12 mouse cellular contexts compared by ENCODE assay signal in genomic region chr3:103735776-103736600, GRCm38 (mm10). TPM values are rescaled to one million over a fixed set of nuclear protein-coding genes. Genes with fewer than 3 reads are reported as not detected.
DNase-seq lines count a peak whose midpoint lies in the region; ATAC-seq and TF ChIP-seq lines count a peak whose summit lies in the region.
"Had no signal": no experiment of that assay in that cellular context is flagged by ENCODE, and none has a peak within 500 bp of the region (broad histone marks: within the 10 kb centered on the region; RNA-seq: fewer than 3 reads in every experiment).

No protein-coding gene starts in this region.

- no peaks in the 10 kb centered on the region for H3K27me3 ChIP-seq in heart, embryonic 12.5 days (replicated peaks)
- no peaks in the 10 kb centered on the region for H3K27me3 ChIP-seq in testis, adult 2 months (ENCODE audit: control insufficient read depth, insufficient read depth, low read length)
- no peaks in the 10 kb centered on the region for H3K27me3 ChIP-seq in limb, embryonic 13.5 days

- peak overlapping the region; percentile 64 for H3K4me2 ChIP-seq in heart, embryonic 12.5 days
- peak overlapping the region; percentile 71 for H3K4me2 ChIP-seq in limb, embryonic 13.5 days (replicated peaks)

- ATAC-seq in heart, embryonic 12.5 days (ENCODE audit: insufficient number of reproducible peaks, low FRiP score) = no peak
- ATAC-seq in limb, embryonic 13.5 days (ENCODE audit: low FRiP score, low read depth) = no peak
- ATAC-seq in erythroblast, adult 5-6 weeks (replicated peaks; ENCODE audit: low FRiP score, poor library complexity, severe bottlenecking) = no peak
- ATAC-seq in granulocyte monocyte progenitor cell, adult 5-6 weeks (replicated peaks; ENCODE audit: poor library complexity, severe bottlenecking) = no peak

- H3K4me1 ChIP-seq in heart, embryonic 12.5 days (replicated peaks) = peaks cover 57% of the 10 kb centered on the region
- H3K4me1 ChIP-seq in testis, adult 2 months (ENCODE audit: control insufficient read depth, insufficient read depth, low read length) = peaks cover 5% of the 10 kb centered on the region
- H3K4me1 ChIP-seq in limb, embryonic 13.5 days = peaks cover 62% of the 10 kb centered on the region

- peaks cover 5% of the 10 kb centered on the region for H3K36me3 ChIP-seq in heart, embryonic 12.5 days
- H3K36me3 ChIP-seq in testis, adult 2 months (ENCODE audit: control insufficient read depth, insufficient read depth, low read length) = no peaks in the 10 kb centered on the region
- peaks cover 4% of the 10 kb centered on the region for H3K36me3 ChIP-seq in limb, embryonic 13.5 days

- peak overlapping the region; percentile 37 for H3K4me3 ChIP-seq in heart, embryonic 12.5 days
- H3K4me3 ChIP-seq in testis, adult 2 months (ENCODE audit: control insufficient read depth, low read depth, low read length) = peak overlapping the region; percentile 27
- peak overlapping the region; percentile 49 for H3K4me3 ChIP-seq in limb, embryonic 13.5 days

- DNase-seq in heart, adult 9 months (ENCODE audit: low spot score in 2 of 2) = no peak
- DNase-seq in testis, postnatal 10 days (ENCODE audit: low spot score) = no peak
- DNase-seq in frontal cortex, postnatal 10 days (ENCODE audit: low spot score in 2 of 2) = no peak
- DNase-seq: adrenal gland, adult 2 months; cerebellum, adult 9-11 months; left cerebral cortex, postnatal 4 days had no signal

- no peak overlapping the region for H3K9ac ChIP-seq in heart, embryonic 12.5 days
- peak overlapping the region; percentile 67 for H3K9ac ChIP-seq in limb, embryonic 13.5 days

- peak overlapping the region; percentile 91 for H3K27ac ChIP-seq in heart, embryonic 12.5 days (ENCODE audit: poor library complexity, severe bottlenecking)
- peak overlapping the region; percentile 77 for H3K27ac ChIP-seq in testis, adult 2 months (ENCODE audit: control insufficient read depth, insufficient read depth, low read depth, low read length)
- peak overlapping the region; percentile 97 for H3K27ac ChIP-seq in limb, embryonic 13.5 days

- WGBS in heart, embryonic 12.5 days = 58% methylated on average over 28 of the region's 28 CpGs
- WGBS in limb, embryonic 13.5 days = 56% methylated on average over 28 of the region's 28 CpGs

- TF ChIP-seq CTCF in testis, adult 2 months (IDR thresholded peaks at IDR 0.05; ENCODE audit: control insufficient read depth, insufficient read depth, insufficient replicate concordance, low read depth, low read length) = no peak

- H3K9me3 ChIP-seq in heart, embryonic 12.5 days (replicated peaks) = peaks cover 4% of the 10 kb centered on the region; the same call in 1 of the 2 replicates
- H3K9me3 ChIP-seq in limb, embryonic 13.5 days = no peaks in the 10 kb centered on the region

- no peak for TF ChIP-seq POLR2A in testis, adult 2 months (IDR thresholded peaks at IDR 0.05; ENCODE audit: control insufficient read depth, low read depth, low read length)

RNA-seq across cellular contexts. Expression of gene Olfml3, which starts 1.8 kb away (rescaled TPM):
- 19.5 and 20.5 TPM in 2 replicates for polyA plus RNA-seq in heart, embryonic 12.5 days (2016; fragmentation: Nextera tagmentation; extraction: Ambion mirVana)
- 4.1 and 4.5 TPM in 2 replicates for polyA plus RNA-seq in testis, adult 2 months (2012; rRNA removed)
- polyA plus RNA-seq in limb, embryonic 13.5 days (2015; fragmentation: Nextera tagmentation; extraction: Ambion mirVana) = 60.8 and 61.0 TPM in 2 replicates
- 1.9 and 4.0 TPM in 2 replicates for total RNA-seq in erythroblast, adult 5-6 weeks (2015; ENCODE audit: low replicate concordance)
- total RNA-seq in erythroblast, adult 5-6 weeks (2017; ENCODE audit: low replicate concordance) = 1.8 and 2.2 TPM in 2 replicates
- total RNA-seq in granulocyte monocyte progenitor cell, adult 5-6 weeks (2014; fragmentation: Nextera tagmentation) = 0.30 TPM in 1 of 2 replicates, not detected in the other
- total RNA-seq in granulocyte monocyte progenitor cell, adult 5-6 weeks (2017) = 0.86 TPM in 1 of 2 replicates, not detected in the other

RNA-seq across cellular contexts. Expression of gene Gm10964, which starts 3.2 kb away (rescaled TPM):
- polyA plus RNA-seq in heart, embryonic 12.5 days (2016; fragmentation: Nextera tagmentation; extraction: Ambion mirVana) = not detected in 2 replicates
- not detected in 2 replicates for polyA plus RNA-seq in testis, adult 2 months (2012; rRNA removed)
- not detected in 2 replicates for polyA plus RNA-seq in limb, embryonic 13.5 days (2015; fragmentation: Nextera tagmentation; extraction: Ambion mirVana)
- not detected in 2 replicates for total RNA-seq in erythroblast, adult 5-6 weeks (2015; ENCODE audit: low replicate concordance)
- total RNA-seq in erythroblast, adult 5-6 weeks (2017; ENCODE audit: low replicate concordance) = not detected in 2 replicates
- not detected in 2 replicates for total RNA-seq in granulocyte monocyte progenitor cell, adult 5-6 weeks (2014; fragmentation: Nextera tagmentation)
- not detected in 2 replicates for total RNA-seq in granulocyte monocyte progenitor cell, adult 5-6 weeks (2017)
- total RNA-seq: adrenal gland, adult 2 months; left cerebral cortex, postnatal 4 days had no signal
- polyA plus RNA-seq: adrenal gland, adult 2 months; gonadal fat pad, adult 2 months had no signal

RNA-seq across cellular contexts. Expression of gene Hipk1, which starts 55.4 kb away (rescaled TPM):
- 13.5 and 14.9 TPM in 2 replicates for polyA plus RNA-seq in heart, embryonic 12.5 days (2016; fragmentation: Nextera tagmentation; extraction: Ambion mirVana)
- 203 and 224 TPM in 2 replicates for polyA plus RNA-seq in testis, adult 2 months (2012; rRNA removed)
- polyA plus RNA-seq in limb, embryonic 13.5 days (2015; fragmentation: Nextera tagmentation; extraction: Ambion mirVana) = 11.0 TPM in 2 replicates
- total RNA-seq in erythroblast, adult 5-6 weeks (2015; ENCODE audit: low replicate concordance) = 491 and 663 TPM in 2 replicates
- total RNA-seq in erythroblast, adult 5-6 weeks (2017; ENCODE audit: low replicate concordance) = 744 and 752 TPM in 2 replicates
- total RNA-seq in granulocyte monocyte progenitor cell, adult 5-6 weeks (2014; fragmentation: Nextera tagmentation) = 96.0 and 111 TPM in 2 replicates
- 56.8 and 59.0 TPM in 2 replicates for total RNA-seq in granulocyte monocyte progenitor cell, adult 5-6 weeks (2017)

Comparison
In these comparisons a context has a peak if more than half of its experiments do, and no peak if none do; other contexts are left out.
1. RNA of gene Hipk1, which starts 55.4 kb away (polyA plus RNA-seq): 203 to 224 TPM in testis, adult 2 months; 13.5 to 14.9 TPM in heart, embryonic 12.5 days and 11.0 TPM in limb, embryonic 13.5 days; every median in the first group is over 10 times any median in the second.
2. Peak in every context shown above with its lines, with median percentiles within 50 percentile points of each other: H3K27ac ChIP-seq and H3K4me3 ChIP-seq.